Mouse (Mus musculus) embryonic fibroblast, embryonic 13.5 days (primary cell): ENCODE measurements around the gene Cnot1. TPM values are rescaled to one million over a fixed set of nuclear protein-coding genes. Genes with fewer than 3 reads are reported as not detected.

Experiments used
- H3K27ac ChIP-seq: 2 replicates; pipeline ENCODE4 v1.5.1; 2012; ENCODE audit warnings: low read length, control low read depth, inconsistent platforms; ENCODE audit not compliant: insufficient read depth
- H3K4me1 ChIP-seq: 2 replicates; pipeline ENCODE4 v1.6.1; 2011; ENCODE audit warnings: low read length; ENCODE audit not compliant: control insufficient read depth, insufficient read depth
- H3K4me3 ChIP-seq: 2 replicates; pipeline ENCODE4 v1.5.1; 2011; ENCODE audit warnings: mild to moderate bottlenecking, control low read depth, low read length; ENCODE audit not compliant: insufficient read depth
- CTCF ChIP-seq: IDR thresholded peaks from 2 replicates; pipeline ENCODE4 v1.5.1; 2011; ENCODE audit warnings: mild to moderate bottlenecking, control low read depth, low read length, moderate library complexity, borderline replicate concordance; ENCODE audit not compliant: insufficient read depth
- POLR2A ChIP-seq: IDR thresholded peaks from 2 replicates; pipeline ENCODE4 v1.6.1; 2011; ENCODE audit warnings: low read depth, mild to moderate bottlenecking, control low read depth, low read length, moderate library complexity
- polyA plus RNA-seq: library from polyadenylated mRNA; stranded (reverse); fragments of >200 nt; gene quantifications from 2 replicates; pipeline ENCODE4 v1.2.4, GENCODE M21; 2011; ENCODE audit warnings: low read depth; ENCODE audit not compliant: missing spikeins, insufficient read length

The Cnot1 gene
- polyA plus RNA-seq, 1 experiment = 145 TPM

DNA sequence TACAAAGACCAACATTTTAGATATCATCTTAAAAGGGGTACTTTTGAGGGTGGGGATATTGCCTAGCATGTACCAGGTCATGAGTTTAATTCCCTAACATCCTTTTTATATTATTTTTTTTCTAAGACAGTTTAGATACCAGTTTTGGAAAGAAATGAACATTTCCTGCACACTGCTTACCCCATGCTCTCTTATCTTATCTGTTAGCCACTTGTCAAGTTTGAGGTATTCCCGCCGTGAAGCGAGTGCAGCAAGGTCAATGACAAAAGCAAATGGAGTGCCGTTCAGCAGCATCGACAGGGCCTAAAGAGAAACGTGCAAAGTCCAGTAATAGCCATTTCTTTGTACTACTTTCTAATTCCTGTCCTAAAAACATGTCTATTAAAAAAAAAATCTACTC is 46.9 kb downstream of the Cnot1 start:
- H3K27ac ChIP-seq = no peak overlapping the region
- TF ChIP-seq POLR2A (no peak), CTCF (no peak)
- H3K4me1 ChIP-seq = no peaks in the 10 kb centered on the region
- no peak overlapping the region for H3K4me3 ChIP-seq

DNA sequence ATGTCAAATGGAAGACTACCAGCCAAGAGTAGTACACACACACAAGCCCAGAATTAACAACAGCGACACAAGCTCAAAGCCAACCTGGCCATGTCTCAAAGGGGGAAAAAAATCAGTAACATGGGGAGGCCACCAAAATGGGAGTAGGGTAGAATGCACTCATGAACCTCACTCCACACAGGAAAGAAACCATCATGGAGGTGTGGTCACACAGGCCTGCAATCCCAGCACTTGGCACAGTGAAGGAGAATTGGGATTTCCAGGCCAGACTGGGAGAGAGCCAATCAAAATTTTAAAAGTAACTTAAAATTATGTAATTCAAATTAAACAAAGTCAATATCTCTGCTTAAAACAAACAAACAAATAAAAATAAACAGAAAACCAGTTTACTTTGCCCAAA is 55.3 kb downstream of the Cnot1 start:
- Histone ChIP-seq H3K27ac (no peak overlapping the region), H3K4me3 (no peak overlapping the region), H3K4me1 (no peaks in the 10 kb centered on the region)
- TF ChIP-seq CTCF = no peak
- TF ChIP-seq POLR2A = no peak

DNA sequence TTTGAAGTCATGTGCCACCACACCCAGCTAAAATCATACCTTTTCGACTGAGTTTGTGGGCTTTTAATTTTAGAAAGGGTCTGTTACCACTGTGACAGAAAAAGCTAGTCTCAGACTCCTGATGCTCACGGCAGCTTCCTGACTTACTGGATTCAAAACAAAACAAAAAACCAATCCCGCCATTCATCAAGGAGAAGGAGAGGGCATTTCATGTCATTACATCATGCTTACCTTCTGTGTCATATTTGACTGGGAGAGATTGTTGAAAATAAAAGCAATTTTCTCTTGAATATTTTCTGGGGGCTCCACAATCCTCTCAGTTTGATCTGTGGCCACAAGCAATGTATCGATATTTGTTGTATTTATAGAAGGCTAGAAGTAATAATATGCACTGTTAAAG is 59.2 kb downstream of the Cnot1 start:
- no peak for TF ChIP-seq CTCF
- TF ChIP-seq POLR2A = no peak
- no peaks in the 10 kb centered on the region for H3K4me1 ChIP-seq
- H3K4me3 ChIP-seq = no peak overlapping the region
- H3K27ac ChIP-seq = no peak overlapping the region; the same call in 1 of the 2 replicates

DNA sequence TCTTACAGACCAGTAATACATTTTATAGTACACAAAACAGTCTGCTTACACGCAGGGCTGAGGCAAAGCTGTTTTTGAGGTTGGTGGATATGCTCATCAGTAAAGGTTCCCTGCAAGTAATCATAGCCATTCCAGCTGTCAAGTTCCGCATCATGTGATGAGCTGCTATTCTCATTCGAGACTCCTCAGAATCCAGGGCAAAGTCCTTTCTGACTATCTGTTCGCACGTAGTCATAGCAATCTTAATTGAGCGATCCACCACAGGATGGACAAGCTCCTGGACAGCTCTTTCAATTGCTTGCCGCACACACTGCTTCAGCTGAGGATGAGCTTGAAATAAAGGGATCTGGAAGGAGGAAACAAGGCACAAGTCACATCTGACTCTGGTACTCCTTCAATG is 65.5 kb downstream of the Cnot1 start:
- no peak overlapping the region for H3K27ac ChIP-seq
- H3K4me1 ChIP-seq = no peaks in the 10 kb centered on the region
- H3K4me3 ChIP-seq = no peak overlapping the region
- TF ChIP-seq POLR2A = no peak
- TF ChIP-seq CTCF = no peak

DNA sequence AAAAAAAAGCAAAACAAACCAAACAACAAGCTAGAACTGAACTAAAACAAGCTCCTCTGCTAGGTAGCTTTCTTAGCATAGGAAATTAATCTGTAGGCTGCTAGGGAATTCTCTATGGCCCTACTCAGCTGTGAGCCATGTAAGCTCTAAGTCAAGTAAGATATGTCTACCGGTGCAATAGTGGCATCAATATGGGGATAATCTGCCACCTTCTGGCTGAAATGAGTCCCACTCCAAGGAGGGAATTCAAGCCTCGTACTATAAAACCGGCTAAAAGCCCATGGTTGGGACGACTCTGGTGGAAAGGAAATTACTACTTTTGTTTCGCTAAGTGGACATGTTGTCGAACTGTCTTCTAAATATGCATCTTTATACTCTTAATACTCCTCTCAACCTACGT is 68.7 kb downstream of the Cnot1 start:
- Histone ChIP-seq H3K4me1 (no peaks in the 10 kb centered on the region), H3K4me3 (no peak overlapping the region), H3K27ac (no peak overlapping the region)
- TF ChIP-seq POLR2A (no peak), CTCF (no peak)

DNA sequence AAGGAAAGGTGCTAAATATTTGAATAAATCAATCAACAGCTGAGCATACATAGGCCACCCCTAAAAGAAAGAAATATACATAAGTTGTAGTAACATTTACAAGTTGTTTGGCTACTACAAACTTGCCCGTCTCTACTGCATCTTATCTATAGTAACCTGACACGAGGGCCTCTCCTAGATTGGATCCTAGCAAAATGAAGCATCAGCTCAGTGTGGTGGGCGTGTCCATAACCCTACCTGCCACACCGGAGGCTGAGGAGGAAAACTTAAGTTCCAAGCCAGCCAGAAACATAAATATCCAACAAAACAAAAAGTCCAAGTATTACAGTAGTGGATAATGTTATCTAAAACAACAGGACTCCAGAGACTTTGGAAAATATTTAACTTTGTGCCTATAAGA is 79.6 kb downstream of the Cnot1 start:
- TF ChIP-seq CTCF = no peak
- TF ChIP-seq POLR2A = no peak
- no peak overlapping the region for H3K27ac ChIP-seq
- no peaks in the 10 kb centered on the region for H3K4me1 ChIP-seq
- H3K4me3 ChIP-seq = no peak overlapping the region

DNA sequence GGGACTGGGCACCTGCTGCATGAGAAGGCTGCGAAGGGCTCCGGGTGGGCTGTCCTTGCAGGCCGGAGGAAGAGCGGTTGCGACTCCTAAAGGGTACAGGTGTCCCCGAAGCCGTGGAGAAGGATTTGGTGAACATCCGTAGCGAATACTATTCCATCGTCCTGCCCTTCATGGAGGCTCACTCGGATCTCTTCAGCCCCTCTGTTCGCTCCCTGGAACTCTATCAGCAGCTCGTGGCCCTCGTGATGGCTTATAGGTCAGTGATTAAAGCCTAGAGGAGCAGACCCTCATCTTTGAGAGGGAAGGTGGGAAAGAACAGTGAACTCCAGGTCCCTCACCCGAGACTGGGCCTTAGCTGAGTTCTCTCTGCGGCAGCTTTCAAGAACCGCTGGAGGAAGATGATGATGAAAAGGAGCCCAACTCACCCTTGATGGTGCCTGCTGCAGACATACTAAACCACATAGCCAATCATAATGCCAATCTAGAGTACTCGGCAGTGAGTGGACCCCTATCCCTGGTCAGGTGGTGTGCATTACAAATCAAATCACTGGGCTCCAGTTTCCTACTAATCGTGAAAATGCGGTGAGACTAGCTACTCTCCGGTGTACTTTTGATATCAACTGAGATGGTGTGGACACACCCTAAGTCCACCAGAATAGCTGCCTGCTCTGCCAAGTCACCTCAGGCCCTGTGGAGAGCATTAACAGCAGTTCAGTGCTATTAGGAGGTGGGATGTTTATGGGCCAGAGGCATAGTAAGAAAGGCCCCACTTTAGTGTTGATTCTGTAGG is 90.5 kb downstream of the Cnot1 start:
- H3K27ac ChIP-seq = no peak overlapping the region
- peak overlapping the region; percentile 79 for H3K4me3 ChIP-seq
- H3K4me1 ChIP-seq = peaks cover 5% of the 10 kb centered on the region
- no peak for TF ChIP-seq CTCF
- no peak for TF ChIP-seq POLR2A

DNA sequence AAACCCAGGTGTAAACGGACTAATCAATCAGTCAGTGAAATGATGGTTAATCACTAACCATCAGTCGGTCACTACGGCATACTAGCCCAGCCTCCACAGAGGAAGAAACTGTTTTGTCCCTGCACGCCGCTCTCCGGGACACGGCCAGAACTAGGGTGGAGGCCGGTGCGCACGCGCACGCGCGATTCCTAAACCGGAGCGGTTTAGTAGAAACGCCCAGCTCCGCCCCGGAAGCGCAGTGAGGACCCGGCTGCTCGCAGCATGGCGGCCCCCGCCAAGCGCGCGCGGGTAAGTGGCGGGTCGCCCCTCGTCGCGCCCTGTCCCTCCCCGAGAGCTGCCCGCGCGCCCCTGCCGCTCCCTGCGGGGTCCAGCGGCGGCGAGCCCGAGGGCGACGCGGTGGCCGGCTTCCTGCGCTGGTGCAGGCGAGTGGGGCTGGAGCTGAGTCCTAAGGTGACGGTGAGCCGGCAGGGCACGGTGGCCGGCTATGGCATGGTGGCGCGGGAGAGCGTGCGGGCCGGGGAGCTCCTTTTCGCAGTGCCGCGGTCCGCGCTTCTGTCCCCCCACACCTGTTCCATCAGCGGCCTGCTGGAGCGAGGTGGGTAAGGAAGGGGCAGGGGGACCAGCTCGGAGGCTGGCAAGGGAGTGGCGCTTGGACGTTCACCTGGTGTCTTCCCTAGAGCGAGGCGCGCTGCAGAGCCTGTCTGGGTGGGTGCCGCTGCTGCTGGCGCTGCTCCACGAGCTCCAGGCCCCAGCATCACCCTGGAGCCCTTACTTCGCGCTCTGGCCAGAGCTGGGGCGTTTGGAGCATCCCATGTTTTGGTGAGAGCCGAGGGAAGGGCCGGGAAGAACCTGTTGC is 91.4 kb downstream of the Cnot1 start, which contains the start of gene Setd6:
Gene Setd6 (plus strand): TSS at position 206 of the 856 bp plus-strand sequence.
- Histone ChIP-seq H3K4me3 (peak within 1 kb of the TSS; percentile 79), H3K4me1 (peaks cover 5% of the 10 kb centered on the region), H3K27ac (peak within 1 kb of the TSS; percentile 81)
- peak; percentile 91 for TF ChIP-seq POLR2A
- no peak for TF ChIP-seq CTCF

DNA sequence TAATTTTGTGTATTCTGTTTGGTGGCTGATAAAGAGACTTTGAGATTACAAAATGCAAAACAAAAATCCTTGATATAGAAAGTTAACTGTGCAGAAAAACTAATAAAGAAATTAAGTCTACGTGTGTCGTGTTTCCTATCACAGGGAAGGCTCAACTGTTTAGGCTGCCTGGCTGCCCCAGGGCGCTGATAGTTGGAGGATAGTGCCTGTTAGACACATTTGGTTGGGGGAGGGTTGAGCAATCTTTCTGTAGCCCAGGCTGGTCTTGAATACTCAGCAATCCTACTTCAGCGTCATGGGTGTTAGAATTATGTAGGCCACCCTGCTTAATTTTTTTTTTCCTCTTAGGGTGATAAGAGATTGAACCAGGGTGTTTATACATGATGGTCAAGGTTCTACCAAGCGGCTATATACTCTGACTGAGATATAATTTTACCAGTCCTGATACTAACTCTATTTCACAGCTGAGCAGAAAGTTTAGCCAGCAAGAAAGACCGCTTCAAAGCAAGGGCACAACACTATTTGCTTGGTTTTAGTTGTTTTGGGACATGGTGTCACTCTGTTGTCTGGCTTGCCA is 92.3 kb downstream of the Cnot1 start:
- TF ChIP-seq CTCF = no peak
- TF ChIP-seq POLR2A = no peak
- H3K27ac ChIP-seq = peak overlapping the region; percentile 81
- H3K4me1 ChIP-seq = peaks cover 5% of the 10 kb centered on the region
- no peak overlapping the region; the same call in 1 of the 2 replicates for H3K4me3 ChIP-seq

DNA sequence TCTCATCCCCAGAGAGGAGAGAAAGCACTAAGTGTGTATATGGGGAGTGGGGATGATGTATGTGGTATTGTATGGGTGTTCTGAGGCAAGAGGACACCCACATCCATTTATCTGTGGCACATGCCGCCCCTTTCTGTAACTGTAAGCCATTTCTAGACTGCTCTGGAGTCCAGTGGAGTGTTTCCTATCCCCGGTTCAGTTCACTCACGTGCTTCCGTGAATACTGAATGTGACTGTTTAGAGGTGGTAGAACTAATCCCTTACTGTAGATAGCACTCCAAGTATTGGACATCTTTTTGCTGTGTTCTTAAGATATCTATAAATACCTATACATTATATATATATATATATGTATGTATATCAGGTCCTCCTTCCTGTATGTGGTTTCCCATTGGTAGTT is 92.9 kb downstream of the Cnot1 start:
- TF ChIP-seq POLR2A (no peak), CTCF (no peak)
- H3K4me3 ChIP-seq = no peak overlapping the region
- H3K4me1 ChIP-seq = peaks cover 5% of the 10 kb centered on the region
- H3K27ac ChIP-seq = no peak overlapping the region
